ENCODE assay signal across 14 mouse cellular contexts in the genomic region with DNA sequence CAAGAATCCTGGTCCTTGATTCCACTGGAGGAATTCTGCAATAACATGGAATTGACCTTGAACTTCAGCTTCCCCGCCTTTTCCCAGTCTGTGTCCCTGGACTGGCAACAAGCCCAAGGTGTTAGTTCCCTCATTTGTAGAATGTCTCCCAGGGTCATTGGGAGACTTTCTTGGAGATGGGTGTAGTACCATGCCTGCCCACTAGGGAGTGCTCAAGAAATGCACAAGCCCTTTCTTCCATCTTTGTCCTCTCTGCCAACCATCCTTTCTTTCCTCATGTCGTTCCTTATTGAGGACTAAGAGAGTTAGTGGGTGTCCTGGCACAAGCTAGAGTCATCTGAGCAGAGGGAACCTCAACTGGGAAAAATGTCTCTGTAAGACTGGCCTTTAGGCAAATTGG.
DNase-seq lines count a peak whose midpoint lies in the region; ATAC-seq and TF ChIP-seq lines count a peak whose summit lies in the region.
"Had no signal": no experiment of that assay in that cellular context is flagged by ENCODE, and none has a peak within 500 bp of the region (broad histone marks: within the 10 kb centered on the region; RNA-seq: fewer than 3 reads in every experiment).

No protein-coding gene starts in this region.

- TF ChIP-seq CTCF in hindbrain, postnatal 0 days (IDR thresholded peaks at IDR 0.05; ENCODE audit: low read depth), result peak; percentile 62
- TF ChIP-seq CTCF in thymus, adult 2 months (IDR thresholded peaks at IDR 0.05; ENCODE audit: borderline replicate concordance, control insufficient read depth, extremely low read depth, insufficient read depth, low read length, poor library complexity), result no peak

- no peak overlapping the region for H3K4me2 ChIP-seq in hindbrain, postnatal 0 days (ENCODE audit: low read depth, low read length)
- H3K4me2 ChIP-seq in hindbrain, embryonic 14.5 days (replicated peaks), result no peak overlapping the region
- H3K4me2 ChIP-seq in hindbrain, embryonic 11.5 days (replicated peaks; ENCODE audit: low read depth, low read length), result no peak overlapping the region
- H3K4me2 ChIP-seq: hindbrain, embryonic 13.5 days; neural tube, embryonic 12.5 days had no signal

- H3K9ac ChIP-seq in hindbrain, postnatal 0 days (replicated peaks; ENCODE audit: low read length), result no peak overlapping the region
- no peak overlapping the region for H3K9ac ChIP-seq in hindbrain, embryonic 14.5 days
- H3K9ac ChIP-seq in hindbrain, embryonic 11.5 days (ENCODE audit: low read depth, low read length), result no peak overlapping the region
- H3K9ac ChIP-seq: hindbrain, embryonic 13.5 days; neural tube, embryonic 12.5 days had no signal

- no peaks in the 10 kb centered on the region for H3K36me3 ChIP-seq in hindbrain, postnatal 0 days (ENCODE audit: insufficient read depth, low read length)
- H3K36me3 ChIP-seq in hindbrain, embryonic 14.5 days (replicated peaks; ENCODE audit: control insufficient read depth, insufficient read depth), result no peaks in the 10 kb centered on the region
- no peaks in the 10 kb centered on the region for H3K36me3 ChIP-seq in thymus, adult 2 months (ENCODE audit: control insufficient read depth, insufficient read depth, low read length)
- H3K36me3 ChIP-seq in hindbrain, embryonic 11.5 days (ENCODE audit: control insufficient read depth, insufficient read depth, low read length), result no peaks in the 10 kb centered on the region
- H3K36me3 ChIP-seq: hindbrain, embryonic 13.5 days; neural tube, embryonic 12.5 days had no signal

- 64% methylated on average over 2 of the region's 2 CpGs for WGBS in hindbrain, postnatal 0 days
- 80% methylated on average over 2 of the region's 2 CpGs for WGBS in hindbrain, embryonic 14.5 days
- WGBS in thymus, adult 2 months, result 90% methylated on average over 2 of the region's 2 CpGs
- WGBS in hindbrain, embryonic 11.5 days, result 74% methylated on average over 2 of the region's 2 CpGs

- no peak for ATAC-seq in hindbrain, postnatal 0 days
- no peak for ATAC-seq in hindbrain, embryonic 14.5 days (ENCODE audit: low FRiP score)
- ATAC-seq in hindbrain, embryonic 11.5 days (ENCODE audit: low FRiP score), result no peak

- H3K4me1 ChIP-seq in hindbrain, postnatal 0 days (ENCODE audit: insufficient read depth, low read length), result no peaks in the 10 kb centered on the region
- H3K4me1 ChIP-seq in hindbrain, embryonic 14.5 days (replicated peaks; ENCODE audit: control insufficient read depth, insufficient read depth, low read length), result peaks cover 14% of the 10 kb centered on the region
- H3K4me1 ChIP-seq in thymus, adult 2 months (replicated peaks; ENCODE audit: control insufficient read depth, insufficient read depth, low read length), result no peaks in the 10 kb centered on the region
- peaks cover 7% of the 10 kb centered on the region; the same call in 1 of the 2 replicates for H3K4me1 ChIP-seq in hindbrain, embryonic 11.5 days (replicated peaks; ENCODE audit: control insufficient read depth, insufficient read depth, low read length)

- H3K27ac ChIP-seq in hindbrain, postnatal 0 days, result no peak overlapping the region
- no peak overlapping the region for H3K27ac ChIP-seq in hindbrain, embryonic 14.5 days
- no peak overlapping the region for H3K27ac ChIP-seq in thymus, adult 2 months (ENCODE audit: control insufficient read depth, insufficient read depth, low read length)
- H3K27ac ChIP-seq in hindbrain, embryonic 11.5 days (ENCODE audit: low read depth, low read length), result no peak overlapping the region
- H3K27ac ChIP-seq: hindbrain, embryonic 13.5 days; neural tube, embryonic 12.5 days had no signal

- no peaks in the 10 kb centered on the region for H3K27me3 ChIP-seq in hindbrain, postnatal 0 days (ENCODE audit: insufficient read depth, low read length)
- no peaks in the 10 kb centered on the region for H3K27me3 ChIP-seq in hindbrain, embryonic 14.5 days (ENCODE audit: control insufficient read depth, insufficient read depth, low read length)
- no peaks in the 10 kb centered on the region for H3K27me3 ChIP-seq in thymus, adult 2 months (ENCODE audit: control insufficient read depth, insufficient read depth, low read length)
- no peaks in the 10 kb centered on the region for H3K27me3 ChIP-seq in hindbrain, embryonic 11.5 days (ENCODE audit: control insufficient read depth, insufficient read depth, low read length)
- H3K27me3 ChIP-seq: neural tube, embryonic 12.5 days had no signal

- H3K9me3 ChIP-seq in hindbrain, postnatal 0 days (ENCODE audit: low read length), result no peaks in the 10 kb centered on the region
- no peaks in the 10 kb centered on the region for H3K9me3 ChIP-seq in hindbrain, embryonic 14.5 days (ENCODE audit: control insufficient read depth, low read length)
- H3K9me3 ChIP-seq in hindbrain, embryonic 11.5 days (ENCODE audit: control insufficient read depth, low read length), result no peaks in the 10 kb centered on the region
- H3K9me3 ChIP-seq: hindbrain, embryonic 13.5 days had no signal

- DNase-seq in hindbrain, postnatal 0 days (ENCODE audit: low spot score), result no peak
- DNase-seq in hindbrain, embryonic 14.5 days (ENCODE audit: low spot score), result no peak
- peak; percentile 2 for DNase-seq in thymus, adult 2 months
- no peak for DNase-seq in thymus, postnatal 25 days
- DNase-seq in induced T-regulatory cell, adult 2 months (ENCODE audit: low read depth), result peak; percentile 33
- DNase-seq in spleen, postnatal 14 days (ENCODE audit: low spot score in 2 of 2), result no peak
- DNase-seq in hindbrain, embryonic 11.5 days (ENCODE audit: low spot score), result no peak
- DNase-seq in right cerebral cortex, postnatal 36 days (ENCODE audit: low spot score in 2 of 2), result no peak
- DNase-seq: gastrocnemius, postnatal 25 days; layer of hippocampus, postnatal 36 days; right cerebral cortex, postnatal 25 days; thymus, postnatal 36 days had no signal

- no peak overlapping the region for H3K4me3 ChIP-seq in hindbrain, postnatal 0 days (ENCODE audit: low read length)
- no peak overlapping the region for H3K4me3 ChIP-seq in hindbrain, embryonic 14.5 days (replicated peaks; ENCODE audit: low read length)
- H3K4me3 ChIP-seq in thymus, adult 2 months (ENCODE audit: control insufficient read depth, insufficient read depth, low read length), result no peak overlapping the region
- H3K4me3 ChIP-seq in hindbrain, embryonic 11.5 days (ENCODE audit: low read depth, low read length), result no peak overlapping the region
- H3K4me3 ChIP-seq: hindbrain, embryonic 13.5 days; neural tube, embryonic 12.5 days had no signal

- no peak for TF ChIP-seq POLR2A in thymus, adult 2 months (IDR thresholded peaks at IDR 0.05; ENCODE audit: control insufficient read depth, extremely low read depth, insufficient read depth, low read length, poor library complexity)

Comparison
In these comparisons a context has a peak if more than half of its experiments do, and no peak if none do; other contexts are left out.
1. DNase-seq: peak in thymus, adult 2 months (single experiment) and induced T-regulatory cell, adult 2 months (single experiment); none in hindbrain, postnatal 0 days (single experiment), hindbrain, embryonic 14.5 days (single experiment), thymus, postnatal 25 days (single experiment), spleen, postnatal 14 days (0 of 2), hindbrain, embryonic 11.5 days (single experiment) and right cerebral cortex, postnatal 36 days (0 of 2).